Mouse (Mus musculus): ENCODE measurements around the gene Clic1.

DNA sequence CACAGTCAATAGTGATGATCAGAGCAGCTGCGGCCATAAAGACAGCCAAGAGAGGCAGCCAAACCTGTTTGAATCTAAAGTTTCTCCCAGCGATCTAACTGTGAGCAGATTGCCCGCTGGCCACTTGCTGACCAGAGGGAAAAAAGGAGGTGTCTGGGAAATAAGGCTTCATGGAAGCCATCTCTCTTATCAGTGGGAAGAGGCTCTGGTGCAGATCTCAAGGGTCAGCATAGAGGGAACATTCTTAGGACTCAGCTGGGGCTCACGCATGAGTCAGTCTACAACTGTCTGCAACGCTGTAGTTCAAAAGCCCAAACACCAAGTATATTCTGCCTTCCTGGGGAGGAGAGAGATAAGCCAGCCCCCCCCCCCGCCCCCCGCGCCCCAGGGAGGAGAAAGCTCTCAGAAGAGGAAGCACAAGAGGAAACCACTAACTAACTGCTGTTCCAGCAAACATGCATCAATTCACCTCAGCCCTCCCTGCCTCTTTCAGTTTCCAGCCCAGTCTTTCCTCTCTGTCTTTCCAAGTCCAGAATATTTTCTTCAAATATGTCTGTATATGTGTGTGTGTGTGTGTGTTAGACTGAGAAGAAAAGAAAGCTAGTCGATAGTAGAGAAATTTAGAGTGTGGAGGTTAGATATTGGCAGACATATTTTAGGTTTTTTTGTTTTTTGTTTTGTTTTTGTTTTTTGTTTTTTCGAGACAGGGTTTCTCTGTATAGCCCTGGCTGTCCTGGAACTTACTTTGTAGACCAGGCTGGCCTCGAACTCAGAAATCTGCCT lies 1.4 kb upstream of the Clic1 start:
- no peak for TF ChIP-seq POLR2A (IDR thresholded peaks at IDR 0.05; ENCODE audit: borderline replicate concordance, extremely low read depth, insufficient read depth, insufficient read length, poor library complexity, severe bottlenecking)
- TF ChIP-seq CTCF (IDR thresholded peaks at IDR 0.05; ENCODE audit: borderline replicate concordance, extremely low read depth, insufficient read depth, insufficient read length), result no peak

All from brain, embryonic 14.5 days (tissue).